Mouse (Mus musculus) C2C12 (cell line): ENCODE results near the gene Ttc29.

Experiments
- CEBPB ChIP-seq: IDR thresholded peaks from one replicate; pipeline ENCODE4 v1.6.1; 2011; ENCODE audit warnings: low read depth, mild to moderate bottlenecking, control low read depth, moderate library complexity
- CTCF ChIP-seq: IDR thresholded peaks from one replicate; pipeline ENCODE4 v1.5.1; 2011; ENCODE audit not compliant: control insufficient read depth, insufficient read depth, insufficient read length
- MAX ChIP-seq: IDR thresholded peaks from one replicate; pipeline ENCODE4 v1.6.1; 2011; ENCODE audit warnings: mild to moderate bottlenecking, control low read depth
- MYOD1 ChIP-seq: IDR thresholded peaks from one replicate; pipeline ENCODE4 v1.6.1; 2011; ENCODE audit warnings: low read depth; ENCODE audit not compliant: control insufficient read depth, insufficient read length
- MYOG ChIP-seq: IDR thresholded peaks from one replicate; pipeline ENCODE4 v1.6.1; 2011; ENCODE audit not compliant: control insufficient read depth, insufficient read length; ENCODE audit errors: extremely low read depth
- USF1 ChIP-seq: IDR thresholded peaks from one replicate; pipeline ENCODE4 v1.6.1; 2011; ENCODE audit warnings: low read depth, mild to moderate bottlenecking, control low read depth, moderate library complexity

DNA sequence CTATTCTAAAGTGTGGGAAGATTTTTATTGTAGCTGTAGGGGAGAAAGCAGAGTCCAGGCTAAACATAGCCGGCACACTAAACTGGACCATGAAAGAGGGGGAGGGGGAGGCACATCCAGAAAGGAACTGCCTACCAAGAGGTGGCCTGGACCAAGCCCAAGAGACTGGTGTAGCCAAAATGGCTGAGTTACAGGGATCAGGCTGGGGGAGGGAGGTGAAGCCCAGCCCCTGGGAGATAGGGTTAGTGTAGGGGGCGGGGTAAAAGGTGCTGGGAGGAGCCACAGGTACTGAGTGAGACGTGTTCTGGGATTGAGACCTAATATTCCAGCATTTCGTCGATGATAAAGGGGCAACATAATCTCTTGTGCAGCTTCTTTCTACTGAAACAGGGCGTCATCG is 77.2 kb downstream of the Ttc29 start:
- no peak for TF ChIP-seq CTCF
- no peak for TF ChIP-seq MAX
- TF ChIP-seq MYOD1, result no peak
- TF ChIP-seq MYOG, result no peak
- TF ChIP-seq CEBPB, result no peak
- no peak for TF ChIP-seq USF1
